Mouse (Mus musculus): Measurements from ENCODE around the gene Eid2b.
A peak's percentile ranks its signal among the peaks of the same experiment; 100 is the strongest.

Eid2b gene

DNA sequence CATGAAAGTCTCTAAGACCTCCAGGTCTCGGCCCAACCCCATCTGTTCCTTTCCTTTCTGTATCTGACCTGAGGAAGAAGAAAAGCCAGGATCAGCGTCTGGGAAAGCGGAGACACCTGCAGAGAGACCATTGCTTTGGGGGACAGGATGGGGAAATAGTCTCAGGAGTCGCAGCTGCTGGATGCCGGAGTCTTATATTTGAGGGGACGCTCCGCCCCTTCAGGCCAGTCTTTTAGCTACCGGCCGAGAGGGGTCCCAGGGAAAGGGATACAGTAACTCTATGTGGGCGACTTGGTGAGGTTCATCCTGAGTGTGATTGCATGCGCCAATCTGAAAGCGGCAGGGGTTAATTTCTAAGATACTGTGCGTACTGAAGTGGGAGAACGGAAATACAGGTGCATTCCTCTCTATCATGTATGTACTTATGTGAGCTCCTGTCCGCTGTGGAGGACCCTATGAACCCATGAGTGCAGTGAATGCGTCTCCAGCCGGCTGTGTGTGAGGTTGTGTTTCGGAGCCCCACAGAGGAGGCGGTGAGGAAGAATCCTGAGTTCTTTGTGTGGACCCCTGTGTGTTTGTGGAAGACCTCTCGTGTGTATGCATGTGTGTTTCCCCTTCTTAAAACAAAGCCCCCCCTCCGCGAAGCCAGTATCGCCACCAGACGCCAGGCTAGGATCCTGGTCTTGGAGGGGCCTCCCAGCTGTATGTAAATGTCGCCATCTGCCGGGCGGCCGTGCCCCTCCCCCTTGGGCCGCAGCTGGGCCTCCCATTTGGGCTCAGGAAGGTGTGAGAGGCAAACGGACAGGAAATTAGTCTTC, 24.3 kb downstream of the Eid2b start, which contains the start of gene Dll3:
TSS of gene Dll3 (minus strand) at position 623 of the 818 bp plus-strand sequence.
- peak; percentile 25 for DNase-seq (ENCODE audit: low spot score)

DNA sequence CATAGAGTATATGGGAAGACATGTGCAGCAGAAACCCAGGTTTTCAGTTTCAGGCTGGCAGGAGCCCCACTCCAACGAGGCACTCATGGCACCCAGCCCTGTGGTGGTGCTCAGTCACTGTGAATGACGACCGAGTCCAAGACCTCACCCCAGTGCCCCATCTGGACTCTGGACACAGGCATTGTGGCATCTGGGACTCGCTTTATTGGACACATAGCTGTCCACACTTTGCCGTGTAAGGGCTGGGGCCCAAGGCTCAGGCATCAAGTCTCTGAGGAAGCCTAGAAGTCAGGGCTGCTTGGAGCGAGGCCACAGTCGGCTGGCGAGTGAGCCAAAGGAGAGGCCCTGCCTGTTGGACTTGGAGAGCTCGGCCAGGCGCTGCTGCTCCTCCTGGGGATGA, 28.1 kb downstream of the Eid2b start:
- no peak for DNase-seq (ENCODE audit: low spot score)

GRCm38 (mm10) chr7:28306216-28306615, 28.7 kb downstream of the Eid2b start:
- DNase-seq (ENCODE audit: low spot score) = no peak

DNA sequence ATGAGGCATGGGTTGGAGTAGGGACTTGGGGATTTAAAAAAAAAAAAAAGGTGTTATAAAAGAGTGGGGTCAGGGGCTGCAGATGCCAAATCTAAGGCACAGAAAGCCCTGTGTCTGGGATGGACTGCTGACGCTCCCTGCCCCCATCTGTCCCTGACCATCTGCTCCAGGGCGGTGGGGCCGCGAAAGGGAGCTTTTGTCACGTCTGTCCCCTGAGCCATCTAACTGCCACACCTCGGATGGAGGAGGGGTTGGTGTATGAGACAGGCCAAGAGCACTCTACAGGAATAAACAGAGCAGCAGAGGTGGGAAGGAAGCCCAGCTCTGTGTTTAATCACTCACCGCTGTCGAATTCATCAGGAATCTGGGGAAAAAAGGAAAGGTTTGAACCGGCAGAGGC, 32.2 kb downstream of the Eid2b start:
- DNase-seq (ENCODE audit: low spot score) = no peak

DNA sequence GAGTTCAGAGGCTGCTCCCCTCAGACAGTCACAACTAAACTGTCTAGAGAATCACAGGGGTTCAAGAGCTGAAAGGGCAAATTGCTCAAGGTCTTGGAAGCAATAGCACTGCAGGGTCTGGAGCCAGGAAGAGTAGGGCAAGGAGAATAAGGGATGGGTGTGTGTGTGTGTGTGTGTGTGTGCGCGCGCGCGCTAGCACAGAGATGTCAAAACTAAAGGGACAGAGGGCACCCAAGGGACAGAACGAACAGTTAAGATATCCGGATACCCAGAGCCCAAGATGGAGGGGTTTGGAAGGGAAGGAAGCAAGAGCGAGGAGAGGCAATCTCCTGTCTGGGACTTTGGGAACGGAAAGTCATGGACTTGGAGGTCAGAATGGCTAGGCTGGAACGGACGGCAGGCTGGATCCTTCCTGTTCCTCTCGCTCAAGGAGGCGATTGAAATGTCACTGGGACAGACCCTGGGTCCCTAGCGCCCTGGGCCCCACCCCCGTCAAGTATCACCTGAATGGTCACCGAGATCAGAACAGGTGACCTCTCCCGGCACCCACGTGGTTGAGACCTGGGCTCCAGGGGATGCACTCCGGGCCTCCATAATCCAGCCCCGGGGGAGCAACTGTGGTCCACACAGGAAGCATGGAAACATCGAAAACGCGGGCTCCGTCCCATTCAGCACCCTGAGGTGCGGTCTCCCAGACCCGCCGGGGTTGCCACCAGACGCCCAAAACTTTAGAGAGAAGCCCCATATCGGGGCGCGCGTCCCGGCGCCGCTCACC, 33.8 kb downstream of the Eid2b start:
- DNase-seq (ENCODE audit: low spot score) = peak; percentile 21

- peak; percentile 96 for DNase-seq (ENCODE audit: low spot score)
These were observed 34.5 kb downstream of the Eid2b start, which contains the start of gene Timm50 for GRCm38 (mm10) chr7:28311926-28312543. Gene Timm50 (minus strand): TSS chr7:28312072.

DNA sequence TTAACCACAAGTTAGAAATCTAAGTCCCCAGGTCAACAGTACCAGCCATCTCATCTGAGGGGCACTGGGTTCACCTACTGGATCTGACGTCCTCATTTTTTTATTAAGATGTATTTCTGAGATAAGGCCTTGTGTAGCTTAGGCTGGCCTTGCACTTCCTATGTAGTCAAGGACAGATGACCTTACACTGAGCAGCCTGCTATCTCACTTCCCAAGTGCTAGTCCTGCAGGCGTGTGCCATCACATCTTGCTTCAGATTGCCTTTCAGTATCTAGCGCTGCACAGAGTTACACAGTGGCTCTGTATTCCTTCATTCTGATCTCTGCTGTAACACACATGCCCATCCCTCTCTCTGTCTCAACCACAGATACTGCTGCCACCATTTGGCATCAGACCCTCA, 40.5 kb downstream of the Eid2b start:
- no peak for DNase-seq (ENCODE audit: low spot score)

DNA sequence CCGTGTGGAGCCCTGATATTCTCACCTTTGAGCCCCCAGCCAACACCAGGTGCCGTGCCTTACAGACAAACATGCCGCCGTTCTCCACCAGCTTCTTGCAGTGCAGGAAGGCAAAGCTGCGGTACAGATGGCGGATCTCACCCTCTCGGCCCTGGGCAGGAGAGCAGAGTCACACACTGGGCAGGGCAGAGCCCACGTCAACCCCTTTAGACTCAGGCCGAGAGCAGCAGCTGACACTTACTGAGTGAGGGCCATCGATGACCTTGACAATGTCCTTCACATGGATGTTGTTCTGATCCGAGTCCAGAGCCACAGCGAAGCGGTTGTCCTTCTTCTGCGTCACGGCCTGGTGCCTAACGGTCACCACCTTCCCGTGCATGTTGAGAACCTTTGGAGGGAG, 41.2 kb downstream of the Eid2b start:
- no peak for DNase-seq (ENCODE audit: low spot score)

DNA sequence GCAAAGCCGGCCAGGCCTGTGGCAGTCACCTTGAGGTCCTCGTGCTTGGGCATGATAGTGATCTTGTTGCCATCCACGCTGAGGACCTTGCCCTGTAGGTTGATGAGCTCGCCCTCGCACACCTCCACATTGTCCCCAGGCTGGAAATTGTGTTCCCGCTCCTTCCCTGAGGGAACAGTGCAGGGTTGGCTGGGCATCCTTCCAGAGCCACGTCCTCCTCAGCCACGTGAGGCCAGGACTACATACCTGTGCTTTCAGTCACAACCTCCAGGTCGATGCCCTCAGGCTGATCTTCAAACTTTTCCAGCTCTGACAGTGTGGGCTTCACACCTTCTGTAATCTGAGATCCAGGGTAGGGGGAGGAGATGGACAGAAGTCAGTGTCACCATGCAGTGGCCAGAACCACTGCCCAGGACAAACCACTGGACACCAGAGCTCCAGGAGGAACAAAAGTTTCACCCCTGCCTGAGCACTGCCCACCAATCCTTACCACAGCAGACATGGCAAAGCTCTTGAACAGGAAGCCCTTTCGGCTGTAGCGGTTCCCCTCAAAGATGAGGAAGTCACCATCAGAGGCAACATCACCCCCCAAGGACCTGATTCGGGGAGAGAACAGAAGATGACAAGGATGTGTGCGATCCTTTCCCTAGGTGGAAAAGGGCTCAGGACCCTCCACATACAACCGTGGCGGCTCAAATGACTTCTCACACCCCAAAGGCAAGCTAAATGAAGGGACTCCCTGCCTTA, 44.6 kb downstream of the Eid2b start:
- DNase-seq (ENCODE audit: low spot score) = no peak

DNA sequence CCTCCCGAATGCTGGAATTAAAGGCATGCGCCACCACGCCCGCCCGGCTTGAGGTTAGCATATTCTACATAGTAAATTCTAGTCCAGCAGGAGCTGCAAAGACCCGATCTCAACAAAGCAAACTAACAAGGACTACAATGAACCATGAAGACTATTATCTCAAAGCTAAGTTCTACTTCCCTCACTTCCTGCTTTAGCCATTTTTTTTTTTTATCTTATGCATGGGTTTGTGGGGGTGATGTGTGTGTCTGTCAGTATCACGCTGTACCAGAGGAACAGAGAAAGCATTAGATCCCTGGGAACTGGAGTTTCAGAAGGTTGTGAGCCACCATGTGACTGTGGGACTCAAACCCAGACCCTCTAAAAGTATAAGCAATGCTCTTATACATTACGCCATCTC, 47.8 kb downstream of the Eid2b start:
- no peak for DNase-seq (ENCODE audit: low spot score)

GRCm38 (mm10) chr7:28326457-28326856, 48.9 kb downstream of the Eid2b start:
- no peak for DNase-seq (ENCODE audit: low spot score)

DNA sequence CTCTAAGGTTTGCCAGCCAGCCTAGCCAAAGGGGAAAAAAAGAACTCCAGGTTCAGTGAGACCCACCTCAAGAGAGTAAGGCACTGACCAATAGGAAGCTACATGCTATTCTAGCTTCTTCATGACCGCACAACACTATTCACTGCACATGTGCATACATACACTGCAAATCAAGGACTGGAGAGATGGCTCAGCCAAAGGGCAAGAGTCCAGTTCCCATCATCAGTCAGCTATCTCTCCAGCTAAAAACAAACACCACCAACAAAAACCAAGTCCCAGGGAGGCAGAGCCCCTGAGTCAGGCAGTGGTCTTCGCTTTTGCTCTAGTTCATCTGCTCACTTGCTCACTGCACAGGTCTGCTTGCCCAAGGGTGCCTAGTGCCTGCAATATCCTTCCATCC, 50.7 kb downstream of the Eid2b start:
- DNase-seq (ENCODE audit: low spot score) = no peak
